24 mouse cellular contexts compared by ENCODE assay signal in genomic region chr11:5827931-5828330, GRCm38 (mm10). TPM values are rescaled to one million over a fixed set of nuclear protein-coding genes. Genes with fewer than 3 reads are reported as not detected.
"Had no signal": no experiment of that assay in that cellular context is flagged by ENCODE, and none has a peak within 500 bp of the region (broad histone marks: within the 10 kb centered on the region; RNA-seq: fewer than 3 reads in every experiment).

No protein-coding gene starts in this region.

- ATAC-seq: liver, postnatal 0 days; midbrain, embryonic 16.5 days had no signal

- H3K27ac ChIP-seq: liver, embryonic 13.5 days; liver, embryonic 15.5 days; macrophage; midbrain, embryonic 10.5 days; midbrain, embryonic 12.5 days; neural tube, embryonic 13.5 days; neural tube, embryonic 15.5 days; stomach, embryonic 15.5 days; stomach, postnatal 0 days had no signal

- H3K9ac ChIP-seq: liver, embryonic 13.5 days; liver, embryonic 15.5 days; liver, postnatal 0 days; midbrain, embryonic 12.5 days; neural tube, embryonic 13.5 days; neural tube, embryonic 15.5 days; stomach, embryonic 15.5 days had no signal

- H3K4me1 ChIP-seq: midbrain, embryonic 10.5 days; midbrain, embryonic 12.5 days; neural tube, embryonic 13.5 days; neural tube, embryonic 15.5 days; stomach, embryonic 15.5 days had no signal

- DNase-seq: liver, embryonic 13.5 days; liver, postnatal 0 days; lung, adult 2 months; lung, postnatal 36 days; midbrain, embryonic 14.5 days; retina, postnatal 1 day; right cerebral cortex, adult 18-20 months; right cerebral cortex, postnatal 25 days; right cerebral cortex, postnatal 4 days; spleen, adult 18-20 months; thymus, postnatal 14 days; thymus, postnatal 36 days had no signal

- H3K4me2 ChIP-seq: liver, embryonic 13.5 days; liver, embryonic 15.5 days; midbrain, embryonic 12.5 days; neural tube, embryonic 13.5 days; neural tube, embryonic 15.5 days; stomach, embryonic 15.5 days had no signal

- H3K27me3 ChIP-seq: liver, embryonic 13.5 days; liver, embryonic 15.5 days; midbrain, embryonic 12.5 days; neural tube, embryonic 13.5 days; neural tube, embryonic 15.5 days; stomach, embryonic 15.5 days had no signal

- H3K4me3 ChIP-seq: liver, embryonic 13.5 days; liver, embryonic 15.5 days; megakaryocyte, embryonic 14.5 days; midbrain, embryonic 10.5 days; midbrain, embryonic 12.5 days; myocyte; neural tube, embryonic 13.5 days; neural tube, embryonic 15.5 days; stomach, embryonic 15.5 days had no signal

- H3K9me3 ChIP-seq: liver, embryonic 13.5 days; liver, embryonic 15.5 days; midbrain, embryonic 10.5 days; midbrain, embryonic 12.5 days; neural tube, embryonic 13.5 days; neural tube, embryonic 15.5 days; stomach, embryonic 15.5 days had no signal

RNA-seq across cellular contexts. Expression of gene Pgam2, which starts 24.4 kb away (rescaled TPM):
- total RNA-seq: megakaryocyte progenitor cell, adult 5-6 weeks had no signal
- polyA plus RNA-seq: macrophage had no signal

RNA-seq across cellular contexts. Expression of gene Aebp1, which starts 33.8 kb away (rescaled TPM):
- total RNA-seq: megakaryocyte progenitor cell, adult 5-6 weeks had no signal
